Mouse (Mus musculus) bone marrow macrophage, adult 2 months (primary cell): ENCODE measurements around the gene Fmnl1. TPM values are rescaled to one million over a fixed set of nuclear protein-coding genes. Genes with fewer than 3 reads are reported as not detected.

Experiments used
- H3K27ac ChIP-seq: 2 replicates; pipeline ENCODE4 v1.5.1; 2012; ENCODE audit warnings: low read depth, low read length; ENCODE audit not compliant: insufficient read depth
- H3K4me1 ChIP-seq: 2 replicates; pipeline ENCODE4 v1.6.1; 2012; ENCODE audit warnings: low read length; ENCODE audit not compliant: control insufficient read depth, insufficient read depth
- H3K4me3 ChIP-seq: 2 replicates; pipeline ENCODE4 v1.5.1; 2012; ENCODE audit warnings: mild to moderate bottlenecking, low read length, moderate library complexity; ENCODE audit not compliant: insufficient read depth
- CTCF ChIP-seq: IDR thresholded peaks from 2 replicates; pipeline ENCODE4 v1.5.1; 2012; ENCODE audit warnings: low read depth, mild to moderate bottlenecking, low read length, moderate library complexity
- POLR2A ChIP-seq: IDR thresholded peaks from 2 replicates; pipeline ENCODE4 v1.6.1; 2012; ENCODE audit warnings: mild to moderate bottlenecking, low read depth, low read length, borderline replicate concordance
- polyA plus RNA-seq: library from polyadenylated mRNA; stranded (reverse); fragments of >200 nt; gene quantifications from 2 replicates; pipeline ENCODE4 v1.2.4, GENCODE M21; 2012; ENCODE audit not compliant: missing spikeins, insufficient read depth, insufficient read length

The Fmnl1 gene
- polyA plus RNA-seq, 1 experiment = 241 TPM

- Histone ChIP-seq H3K4me1 (peaks cover 59% of the 10 kb centered on the region), H3K4me3 (peak overlapping the region; percentile 88), H3K27ac (peak overlapping the region; percentile 88)
- TF ChIP-seq POLR2A (no peak), CTCF (no peak)
These were observed 3.0 kb downstream of the Fmnl1 start for GRCm38 (mm10) chr11:103173771-103174344.

- Histone ChIP-seq H3K4me1 (peaks cover 60% of the 10 kb centered on the region), H3K4me3 (peak overlapping the region; percentile 88), H3K27ac (peak overlapping the region; percentile 88)
- TF ChIP-seq CTCF (no peak), POLR2A (no peak)
These were observed 3.5 kb downstream of the Fmnl1 start for GRCm38 (mm10) chr11:103174411-103174832.

- Histone ChIP-seq H3K27ac (peak overlapping the region; percentile 88), H3K4me1 (peaks cover 60% of the 10 kb centered on the region), H3K4me3 (peak overlapping the region; percentile 88)
- TF ChIP-seq POLR2A = no peak
- no peak for TF ChIP-seq CTCF
These were observed 4.0 kb downstream of the Fmnl1 start for GRCm38 (mm10) chr11:103174891-103175391.

- Histone ChIP-seq H3K4me1 (peaks cover 56% of the 10 kb centered on the region), H3K27ac (peak overlapping the region; percentile 88), H3K4me3 (no peak overlapping the region; the same call in 1 of the 2 replicates)
- TF ChIP-seq POLR2A = no peak
These were observed 5.0 kb downstream of the Fmnl1 start for GRCm38 (mm10) chr11:103175688-103176442.

- Histone ChIP-seq H3K27ac (peak overlapping the region; percentile 1; the same call in 1 of the 2 replicates), H3K4me3 (no peak overlapping the region), H3K4me1 (peaks cover 56% of the 10 kb centered on the region)
- TF ChIP-seq CTCF (no peak), POLR2A (no peak)
These were observed 5.6 kb downstream of the Fmnl1 start for GRCm38 (mm10) chr11:103176510-103176909.

- peak overlapping the region; percentile 52 for H3K27ac ChIP-seq
- TF ChIP-seq POLR2A = no peak
- TF ChIP-seq CTCF = no peak
- peaks cover 56% of the 10 kb centered on the region for H3K4me1 ChIP-seq
- H3K4me3 ChIP-seq = peak overlapping the region; percentile 36
These were observed 6.3 kb downstream of the Fmnl1 start for GRCm38 (mm10) chr11:103177216-103177615.

GRCm38 (mm10) chr11:103177815-103178485, 7.0 kb downstream of the Fmnl1 start:
- peak overlapping the region; percentile 36 for H3K4me3 ChIP-seq
- peak overlapping the region; percentile 52 for H3K27ac ChIP-seq
- TF ChIP-seq POLR2A (peak; percentile 42; the same call in 1 of the 2 replicates), CTCF (no peak)
- peaks cover 50% of the 10 kb centered on the region for H3K4me1 ChIP-seq

GRCm38 (mm10) chr11:103178748-103179147, 7.8 kb downstream of the Fmnl1 start:
- TF ChIP-seq CTCF (no peak), POLR2A (no peak)
- Histone ChIP-seq H3K4me3 (no peak overlapping the region), H3K4me1 (peaks cover 42% of the 10 kb centered on the region), H3K27ac (peak overlapping the region; percentile 2; the same call in 1 of the 2 replicates)

- no peak overlapping the region for H3K27ac ChIP-seq
- TF ChIP-seq CTCF (no peak), POLR2A (no peak)
- H3K4me1 ChIP-seq = peaks cover 30% of the 10 kb centered on the region
- no peak overlapping the region for H3K4me3 ChIP-seq
These were observed 9.5 kb downstream of the Fmnl1 start for GRCm38 (mm10) chr11:103180426-103180825.
